Mouse (Mus musculus): Measurements from ENCODE around the gene Klra2. TPM values are rescaled to one million over a fixed set of nuclear protein-coding genes. Genes with fewer than 3 reads are reported as not detected.
A peak's percentile ranks its signal among the peaks of the same experiment; 100 is the strongest.
"Not testable (repeated sequence)": the region's sequence is repeated elsewhere in the genome, so short reads cannot be mapped to it uniquely, and the experiment has no call there.

Gene Klra2
- polyA plus RNA-seq (2012; rRNA removed), result not detected in 2 replicates

DNA sequence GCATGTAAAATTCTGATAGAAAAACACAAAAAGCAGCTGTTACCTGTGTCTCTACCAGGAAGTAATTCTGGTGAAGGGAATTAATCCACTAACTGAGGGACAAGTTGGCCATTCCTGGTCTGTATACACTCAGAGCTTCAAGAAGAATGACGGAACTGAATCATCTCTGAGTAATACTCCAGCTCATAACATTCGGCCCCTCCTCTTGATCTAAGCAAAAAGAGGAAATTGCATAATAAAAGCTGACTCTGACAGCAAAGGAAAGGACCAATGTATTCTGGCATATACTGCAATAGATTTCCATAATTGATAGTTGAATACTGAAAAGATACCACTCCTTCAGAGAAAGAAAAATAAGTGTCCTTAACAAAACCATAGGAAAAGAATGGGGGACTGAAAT, at the start of gene Klra2:
Gene Klra2 (minus strand): TSS at position 157 of the 400 bp plus-strand sequence.
- TF ChIP-seq POLR2A (IDR thresholded peaks at IDR 0.05; ENCODE audit: control insufficient read depth, low read depth, low read length), result no peak
- TF ChIP-seq CTCF (IDR thresholded peaks at IDR 0.05; ENCODE audit: control insufficient read depth, insufficient read depth, insufficient replicate concordance, low read depth, low read length), result no peak
- Histone ChIP-seq H3K27me3 (ENCODE audit: control insufficient read depth, insufficient read depth, low read length) (no peaks in the 10 kb centered on the region), H3K27ac (ENCODE audit: control insufficient read depth, insufficient read depth, low read depth, low read length) (no peak within 1 kb of the TSS)

DNA sequence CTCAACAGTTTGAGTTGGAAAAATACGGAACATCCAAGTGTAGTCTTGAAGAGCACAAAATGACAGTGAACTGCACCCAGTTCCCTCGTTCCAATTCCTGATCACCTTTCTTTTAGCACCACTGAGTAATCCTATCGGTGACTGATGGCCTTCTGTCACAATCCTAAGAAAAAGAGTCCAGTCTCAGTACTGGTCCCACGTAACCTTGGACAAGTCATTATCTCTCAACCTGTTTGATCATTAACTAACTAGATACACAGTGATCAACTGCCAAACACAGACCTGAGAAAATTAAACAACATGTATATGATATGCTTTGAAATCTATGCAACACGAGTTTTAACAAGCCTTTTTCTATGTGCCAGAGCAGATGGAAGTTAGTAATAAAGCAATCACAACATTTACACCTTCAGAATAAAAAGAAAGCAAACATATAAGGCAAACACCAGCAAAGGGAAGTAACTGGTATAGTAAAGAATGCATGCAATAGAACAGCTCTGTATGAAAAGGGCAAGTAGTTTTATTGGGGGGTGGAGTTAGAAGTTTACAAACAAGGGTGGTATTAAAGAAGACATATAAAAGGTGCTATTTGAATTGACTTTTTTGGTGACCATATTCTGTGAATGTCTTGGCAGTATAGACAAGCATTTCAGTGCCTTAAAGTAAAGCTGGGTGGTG, 47.4 kb upstream of the Klra2 start:
- Histone ChIP-seq H3K27me3 (ENCODE audit: control insufficient read depth, insufficient read depth, low read length) (no peaks in the 10 kb centered on the region), H3K4me3 (ENCODE audit: control insufficient read depth, low read depth, low read length) (no peak overlapping the region), H3K4me1 (ENCODE audit: control insufficient read depth, insufficient read depth, low read length) (peaks cover 4% of the 10 kb centered on the region; the same call in 1 of the 2 replicates), H3K36me3 (ENCODE audit: control insufficient read depth, insufficient read depth, low read length) (no peaks in the 10 kb centered on the region), H3K27ac (ENCODE audit: control insufficient read depth, insufficient read depth, low read depth, low read length) (no peak overlapping the region)
- TF ChIP-seq POLR2A (IDR thresholded peaks at IDR 0.05; ENCODE audit: control insufficient read depth, low read depth, low read length), result no peak
- no peak for TF ChIP-seq CTCF (IDR thresholded peaks at IDR 0.05; ENCODE audit: control insufficient read depth, insufficient read depth, insufficient replicate concordance, low read depth, low read length)

More for the DNA sequence above, at the start of gene Klra2:
- H3K36me3 ChIP-seq (ENCODE audit: control insufficient read depth, insufficient read depth, low read length), result no peaks in the 10 kb centered on the region
- H3K4me3 ChIP-seq (ENCODE audit: control insufficient read depth, low read depth, low read length), result no peak within 1 kb of the TSS
- no peaks in the 10 kb centered on the region for H3K4me1 ChIP-seq (ENCODE audit: control insufficient read depth, insufficient read depth, low read length)

DNA sequence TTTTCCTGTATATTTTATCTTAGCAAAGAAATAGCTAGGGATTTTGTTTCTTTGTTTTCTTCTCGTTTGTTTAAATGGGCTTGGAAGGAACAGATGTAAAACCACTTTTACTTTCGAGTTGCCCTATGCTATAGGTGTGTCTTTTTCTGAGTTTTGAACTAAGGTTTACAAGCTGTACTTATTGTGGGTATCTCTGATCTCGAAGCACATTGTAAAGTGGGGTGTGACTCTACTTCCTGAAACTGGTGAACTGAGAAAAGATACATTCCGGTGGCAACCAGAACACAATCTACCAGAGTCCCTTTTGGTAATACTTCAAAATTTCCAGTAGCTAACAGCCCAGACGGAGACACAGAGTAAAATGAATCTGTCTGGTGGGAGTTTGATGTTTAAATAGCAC, 46.8 kb upstream of the Klra2 start:
- H3K36me3 ChIP-seq (ENCODE audit: control insufficient read depth, insufficient read depth, low read length), result no peaks in the 10 kb centered on the region
- peaks cover 4% of the 10 kb centered on the region; the same call in 1 of the 2 replicates for H3K4me1 ChIP-seq (ENCODE audit: control insufficient read depth, insufficient read depth, low read length)
- no peak overlapping the region for H3K4me3 ChIP-seq (ENCODE audit: control insufficient read depth, low read depth, low read length)
- TF ChIP-seq CTCF (IDR thresholded peaks at IDR 0.05; ENCODE audit: control insufficient read depth, insufficient read depth, insufficient replicate concordance, low read depth, low read length) (no peak), POLR2A (IDR thresholded peaks at IDR 0.05; ENCODE audit: control insufficient read depth, low read depth, low read length) (no peak)
- no peak overlapping the region for H3K27ac ChIP-seq (ENCODE audit: control insufficient read depth, insufficient read depth, low read depth, low read length)
- H3K27me3 ChIP-seq (ENCODE audit: control insufficient read depth, insufficient read depth, low read length), result no peaks in the 10 kb centered on the region

DNA sequence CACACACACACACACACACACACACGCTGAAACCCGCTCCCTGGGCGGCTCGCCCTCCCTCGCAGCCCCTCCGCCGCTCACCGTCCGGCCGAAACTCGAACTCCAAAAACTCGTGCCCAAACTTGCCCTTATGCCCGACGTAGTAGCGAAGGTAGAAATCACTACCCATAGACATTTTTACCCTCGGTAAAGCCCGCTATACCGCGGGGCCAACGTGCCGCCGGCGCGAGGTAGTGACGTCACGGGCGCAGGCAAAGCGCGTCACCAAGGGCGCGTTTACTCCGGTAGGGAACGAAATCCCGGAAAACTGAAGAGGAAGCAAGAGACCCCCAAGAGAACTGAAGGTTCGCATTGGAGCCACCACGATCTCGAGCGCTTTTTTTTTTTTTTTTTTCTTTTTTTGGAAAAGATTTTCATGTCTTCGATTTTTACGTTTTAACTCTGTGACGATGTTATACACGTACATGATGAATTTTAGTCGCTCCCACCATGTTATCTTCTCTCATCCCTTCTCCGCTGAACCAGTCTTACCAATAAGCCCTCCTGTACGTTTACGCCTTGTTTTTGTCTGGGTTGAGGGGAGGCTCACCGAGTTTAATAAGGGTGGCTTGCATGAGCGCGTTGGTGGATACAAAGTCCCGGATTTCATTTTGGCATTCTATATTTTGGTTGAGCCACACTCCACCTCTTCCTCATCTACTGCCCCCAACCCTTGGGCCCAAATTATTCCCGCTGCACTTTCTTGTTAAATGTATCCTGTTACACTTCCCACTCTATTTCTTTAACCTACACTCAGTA, 46.0 kb upstream of the Klra2 start, which contains the start of gene Magohb:
Gene Magohb (minus strand): TSS at position 254 of the 798 bp plus-strand sequence.
- Histone ChIP-seq H3K36me3 (ENCODE audit: control insufficient read depth, insufficient read depth, low read length) (no peaks in the 10 kb centered on the region), H3K4me1 (ENCODE audit: control insufficient read depth, insufficient read depth, low read length) (peaks cover 4% of the 10 kb centered on the region; the same call in 1 of the 2 replicates), H3K27me3 (ENCODE audit: control insufficient read depth, insufficient read depth, low read length) (no peaks in the 10 kb centered on the region), H3K4me3 (ENCODE audit: control insufficient read depth, low read depth, low read length) (peak within 1 kb of the TSS; percentile 99), H3K27ac (ENCODE audit: control insufficient read depth, insufficient read depth, low read depth, low read length) (peak within 1 kb of the TSS; percentile 88)
- TF ChIP-seq POLR2A (IDR thresholded peaks at IDR 0.05; ENCODE audit: control insufficient read depth, low read depth, low read length) (peak; percentile 82), CTCF (IDR thresholded peaks at IDR 0.05; ENCODE audit: control insufficient read depth, insufficient read depth, insufficient replicate concordance, low read depth, low read length) (no peak)

DNA sequence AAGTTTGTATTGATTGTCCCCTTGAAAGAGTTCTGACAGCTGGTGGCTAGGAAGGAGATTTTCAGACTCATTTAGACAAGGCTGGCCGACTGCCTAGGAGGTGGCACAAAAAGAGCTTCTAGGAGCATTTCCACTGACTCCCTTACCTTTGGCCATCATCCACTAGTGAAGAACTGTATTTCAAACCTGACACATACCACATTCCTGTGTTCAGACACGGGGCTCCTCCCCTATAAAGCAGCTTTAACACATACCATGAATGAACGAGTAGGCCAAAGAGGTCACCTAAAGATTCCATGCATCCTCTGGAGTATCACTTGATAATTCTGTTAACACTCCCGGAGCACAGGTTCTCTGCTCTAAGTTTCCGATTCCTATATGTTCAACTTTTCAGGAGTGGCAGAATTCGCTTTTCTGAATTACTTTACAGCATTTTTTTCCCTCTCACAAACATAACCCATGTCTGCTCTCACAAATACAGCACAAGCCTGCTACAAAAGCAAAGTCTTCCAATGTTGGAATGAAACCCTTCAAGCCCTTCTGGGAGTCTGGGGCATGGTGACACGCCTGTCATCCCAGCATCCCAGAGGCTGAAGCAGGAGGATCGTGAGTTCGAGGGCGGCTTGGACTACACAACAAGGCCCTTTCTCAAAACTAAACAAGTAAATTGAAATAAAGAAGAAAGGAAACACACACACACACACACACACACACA, 45.3 kb upstream of the Klra2 start:
- Histone ChIP-seq H3K36me3 (ENCODE audit: control insufficient read depth, insufficient read depth, low read length) (no peaks in the 10 kb centered on the region), H3K4me3 (ENCODE audit: control insufficient read depth, low read depth, low read length) (peak overlapping the region; percentile 99), H3K27ac (ENCODE audit: control insufficient read depth, insufficient read depth, low read depth, low read length) (peak overlapping the region; percentile 88; the same call in 1 of the 2 replicates), H3K4me1 (ENCODE audit: control insufficient read depth, insufficient read depth, low read length) (peaks cover 4% of the 10 kb centered on the region; the same call in 1 of the 2 replicates), H3K27me3 (ENCODE audit: control insufficient read depth, insufficient read depth, low read length) (no peaks in the 10 kb centered on the region)
- TF ChIP-seq CTCF (IDR thresholded peaks at IDR 0.05; ENCODE audit: control insufficient read depth, insufficient read depth, insufficient replicate concordance, low read depth, low read length) (no peak), POLR2A (IDR thresholded peaks at IDR 0.05; ENCODE audit: control insufficient read depth, low read depth, low read length) (no peak)

DNA sequence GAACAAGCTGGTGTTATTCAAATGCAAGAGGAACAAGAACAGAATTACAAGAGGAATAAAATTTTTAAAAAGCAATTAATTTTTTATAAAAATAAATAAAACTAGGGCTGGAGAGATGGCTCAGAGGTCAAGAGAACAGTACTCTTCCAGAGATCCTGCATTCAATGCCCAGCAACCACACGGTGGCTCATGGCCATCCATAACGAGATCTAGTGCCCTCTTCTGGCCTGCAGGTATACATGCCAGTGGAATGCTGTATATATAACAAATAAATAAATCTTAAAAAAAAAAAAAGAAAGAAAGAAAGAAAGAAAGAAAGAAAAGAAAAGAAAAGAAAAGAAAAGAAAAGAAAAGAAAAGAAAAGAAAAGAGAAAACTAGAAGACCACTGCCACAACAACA, 43.3 kb upstream of the Klra2 start:
- peak; percentile 41; the same call in 1 of the 2 replicates for TF ChIP-seq CTCF (IDR thresholded peaks at IDR 0.05; ENCODE audit: control insufficient read depth, insufficient read depth, insufficient replicate concordance, low read depth, low read length)
- no peak for TF ChIP-seq POLR2A (IDR thresholded peaks at IDR 0.05; ENCODE audit: control insufficient read depth, low read depth, low read length)
- Histone ChIP-seq H3K27me3 (ENCODE audit: control insufficient read depth, insufficient read depth, low read length) (no peaks in the 10 kb centered on the region), H3K4me3 (ENCODE audit: control insufficient read depth, low read depth, low read length) (no peak overlapping the region)

DNA sequence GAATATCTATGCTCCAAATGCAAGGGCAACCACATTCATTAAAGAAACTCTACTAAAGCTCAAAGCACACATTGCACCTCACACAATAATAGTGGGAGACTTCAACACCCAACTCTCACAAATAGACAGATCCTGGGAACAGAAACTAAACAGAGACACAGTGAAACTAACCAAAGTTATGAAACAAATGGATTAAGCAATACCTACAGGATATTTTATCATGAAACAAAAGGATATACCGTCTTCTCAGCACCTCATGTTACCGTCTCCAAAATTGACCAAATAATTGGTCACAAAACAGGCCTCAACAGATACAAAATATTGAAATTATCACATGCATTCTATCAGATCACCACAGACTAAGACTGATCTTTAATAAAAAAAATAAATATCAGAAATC, 31.0 kb upstream of the Klra2 start:
- not testable (repeated sequence) for H3K27me3 ChIP-seq (ENCODE audit: control insufficient read depth, insufficient read depth, low read length); H3K4me1 ChIP-seq (ENCODE audit: control insufficient read depth, insufficient read depth, low read length); H3K36me3 ChIP-seq (ENCODE audit: control insufficient read depth, insufficient read depth, low read length); H3K27ac ChIP-seq (ENCODE audit: control insufficient read depth, insufficient read depth, low read depth, low read length); H3K4me3 ChIP-seq (ENCODE audit: control insufficient read depth, low read depth, low read length)

More for the DNA sequence above, 43.3 kb upstream of the Klra2 start:
- Histone ChIP-seq H3K4me1 (ENCODE audit: control insufficient read depth, insufficient read depth, low read length) (peaks cover 4% of the 10 kb centered on the region; the same call in 1 of the 2 replicates), H3K27ac (ENCODE audit: control insufficient read depth, insufficient read depth, low read depth, low read length) (no peak overlapping the region), H3K36me3 (ENCODE audit: control insufficient read depth, insufficient read depth, low read length) (no peaks in the 10 kb centered on the region)
